Mouse (Mus musculus) forebrain, postnatal 0 days (tissue): ENCODE results near the gene Rdh1. TPM values are rescaled to one million over a fixed set of nuclear protein-coding genes. Genes with fewer than 3 reads are reported as not detected.
"Not testable (repeated sequence)": the region's sequence is repeated elsewhere in the genome, so short reads cannot be mapped to it uniquely, and the experiment has no call there.

Experiments used
- ATAC-seq: fragments of 200-750 bp; cut with Nextera tagmentation; 2 replicates; pipeline ENCODE4 v1.8.0; 2017; ENCODE audit warnings: mild to moderate bottlenecking, moderate library complexity
- DNase-seq: peaks from one replicate; pipeline ENCODE4 v3.0.0-alpha.2; 2015
- H3K27ac ChIP-seq: fragments of 300-500 bp; sonication (generic); 2 replicates; pipeline ENCODE4 v1.5.1; 2014; ENCODE audit warnings: low read depth, mild to moderate bottlenecking, antibody characterized with exemption, low read length, moderate library complexity, mixed read lengths
- H3K27me3 ChIP-seq: fragments of 300-500 bp; sonication (generic); 2 replicates; pipeline ENCODE4 v1.6.1; 2014; ENCODE audit warnings: mild to moderate bottlenecking, low read length, mixed read lengths; ENCODE audit not compliant: insufficient read depth
- H3K36me3 ChIP-seq: fragments of 300-500 bp; sonication (generic); 2 replicates; pipeline ENCODE4 v1.6.1; 2014; ENCODE audit warnings: mild to moderate bottlenecking, moderate library complexity; ENCODE audit not compliant: insufficient read depth
- H3K4me1 ChIP-seq: fragments of 300-500 bp; sonication (generic); 2 replicates; pipeline ENCODE4 v1.6.1; 2014; ENCODE audit warnings: antibody characterized with exemption; ENCODE audit not compliant: insufficient read depth
- H3K4me2 ChIP-seq: fragments of 300-500 bp; sonication (generic); 2 replicates; pipeline ENCODE4 v1.6.1; 2014; ENCODE audit warnings: low read depth, mild to moderate bottlenecking, moderate library complexity
- H3K4me3 ChIP-seq: fragments of 300-500 bp; sonication (generic); 2 replicates; pipeline ENCODE4 v1.5.1; 2014; ENCODE audit warnings: low read depth, low read length, mixed read lengths
- H3K9ac ChIP-seq: fragments of 300-500 bp; sonication (generic); 2 replicates; pipeline ENCODE4 v1.6.1; 2014; ENCODE audit warnings: mild to moderate bottlenecking
- H3K9me3 ChIP-seq: fragments of 300-500 bp; sonication (generic); 2 replicates; pipeline ENCODE4 v1.6.1; 2016; ENCODE audit warnings: low read length
- CTCF ChIP-seq: sonication (generic); IDR thresholded peaks from 2 replicates; pipeline ENCODE4 v1.5.1; 2016; ENCODE audit warnings: antibody characterized with exemption, control low read depth, low read depth
- WGBS: fragments of 180-500 bp; shearing (Covaris S2); extraction: QIAGEN DNeasy Blood & Tissue Kit; methylation state at CpG from one replicate; pipeline ENCODE4 v1.1.7; 2014; 5-methylcytosine and 5-hydroxymethylcytosine counted together
- polyA plus RNA-seq: library from polyadenylated mRNA; unstranded; fragments of >200 nt; fragmentation: Nextera tagmentation; extraction: Ambion mirVana; gene quantifications from 2 replicates; pipeline ENCODE4 v1.2.1, GENCODE M21; 2015
- total RNA-seq: library from RNA; depleted of rRNA; stranded (reverse); fragments of >200 nt; gene quantifications from 2 replicates; pipeline ENCODE4 v1.2.3, GENCODE M21; 2014

Rdh1 gene
- total and polyA plus RNA-seq, 2 experiments from 2014 or later = 0.24 TPM; not detected in 1

DNA sequence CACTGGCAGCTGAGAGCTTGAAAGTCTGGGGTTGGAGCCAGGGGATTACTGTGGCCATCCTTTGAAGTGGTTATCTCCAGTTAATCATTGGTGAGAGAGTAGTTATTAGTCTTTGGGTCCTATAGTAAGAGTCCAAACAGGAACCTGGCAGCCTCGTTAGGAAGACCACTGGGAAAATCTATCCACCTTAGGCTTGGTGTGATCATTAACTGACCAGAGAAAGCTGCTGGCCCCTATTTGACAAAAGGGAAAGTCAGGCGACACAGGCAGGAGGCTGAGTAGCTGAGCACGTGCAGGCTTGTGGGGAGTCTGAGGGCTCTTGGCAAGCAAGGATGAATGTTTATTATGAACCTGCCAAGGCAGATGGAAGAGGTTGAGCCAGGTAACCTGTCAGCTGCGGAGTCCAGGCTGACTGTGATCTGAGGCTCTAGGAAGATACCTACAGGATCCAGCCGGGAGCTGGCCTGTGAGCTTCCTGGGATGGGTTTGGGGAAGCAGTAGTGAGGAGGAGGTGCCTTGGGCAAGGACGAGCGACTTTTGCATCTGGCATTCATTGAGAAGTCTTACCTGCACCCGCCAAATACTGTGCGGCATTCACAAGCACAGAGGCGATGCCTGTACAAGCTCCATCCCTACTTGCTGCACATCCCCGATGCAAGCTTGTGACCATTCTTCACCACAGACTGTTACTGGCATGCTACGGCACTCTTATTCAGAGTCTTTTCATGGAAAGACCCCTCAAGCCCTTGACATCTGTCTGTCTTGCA, 4.6 kb downstream of the Rdh1 start:
- ATAC-seq (no peak), DNase-seq (no peak)
- Histone ChIP-seq H3K4me3 (no peak overlapping the region), H3K4me2 (no peak overlapping the region), H3K9ac (no peak overlapping the region), H3K36me3 (no peaks in the 10 kb centered on the region), H3K27me3 (no peaks in the 10 kb centered on the region), H3K9me3 (no peaks in the 10 kb centered on the region), H3K4me1 (no peaks in the 10 kb centered on the region), H3K27ac (no peak overlapping the region)
- TF ChIP-seq CTCF = no peak
- WGBS = 63% methylated on average over 12 of the region's 12 CpGs

DNA sequence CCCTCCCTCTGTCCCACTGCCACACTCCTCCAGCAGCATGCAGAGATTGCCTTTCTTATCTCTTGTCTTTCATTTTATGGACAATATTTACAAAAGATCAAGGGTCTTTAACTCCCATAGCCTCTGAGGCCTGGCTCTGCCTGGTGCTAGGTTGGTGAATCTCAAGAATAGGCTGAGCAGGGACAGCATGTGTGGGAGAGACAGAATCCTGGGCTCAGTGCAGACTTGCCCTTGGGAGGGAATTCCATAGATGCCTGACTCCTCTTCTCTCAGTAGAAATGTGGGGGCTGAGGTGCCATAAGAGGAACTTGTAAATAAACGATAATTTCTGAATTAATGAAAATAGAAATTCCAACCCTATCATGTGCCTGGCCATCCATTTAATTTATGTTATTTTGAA, 7.0 kb downstream of the Rdh1 start:
- H3K9me3 ChIP-seq = no peaks in the 10 kb centered on the region
- H3K4me2 ChIP-seq = no peak overlapping the region
- no peak overlapping the region for H3K27ac ChIP-seq
- no peaks in the 10 kb centered on the region for H3K27me3 ChIP-seq
- WGBS = 100% methylated on average over 1 of the region's 1 CpGs
- no peaks in the 10 kb centered on the region for H3K36me3 ChIP-seq
- no peak overlapping the region for H3K9ac ChIP-seq
- ATAC-seq (no peak), DNase-seq (no peak)
- no peak overlapping the region for H3K4me3 ChIP-seq
- TF ChIP-seq CTCF = no peak
- no peaks in the 10 kb centered on the region for H3K4me1 ChIP-seq

DNA sequence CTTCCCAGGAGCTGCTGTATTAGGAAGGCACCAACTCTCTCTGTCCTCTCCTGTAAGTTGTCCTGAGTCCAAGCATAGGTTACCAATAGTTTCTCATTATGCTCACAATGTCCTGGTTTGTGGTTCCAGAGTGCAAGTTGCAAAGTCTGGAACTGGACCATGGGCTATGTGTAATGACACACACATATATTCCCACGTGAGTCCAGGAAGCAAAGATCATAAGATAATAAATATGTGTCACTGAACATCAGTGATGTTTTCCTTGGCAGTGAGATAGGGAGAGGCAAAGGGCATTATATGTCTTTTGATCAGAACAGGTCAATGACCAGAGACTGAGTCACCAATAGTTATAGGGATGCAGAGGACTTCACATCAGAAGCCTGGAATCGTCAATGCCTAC, 16.5 kb downstream of the Rdh1 start, which contains the start of gene Rdh9:
TSS of gene Rdh9 (plus strand) at position 376 of the 400 bp plus-strand sequence.
- no peak for TF ChIP-seq CTCF
- DNase-seq = no peak
- ATAC-seq = no peak
- Histone ChIP-seq H3K9ac (no peak within 1 kb of the TSS), H3K4me2 (no peak within 1 kb of the TSS), H3K27me3 (no peaks in the 10 kb centered on the region), H3K4me3 (no peak within 1 kb of the TSS), H3K27ac (no peak within 1 kb of the TSS), H3K4me1 (no peaks in the 10 kb centered on the region), H3K36me3 (no peaks in the 10 kb centered on the region), H3K9me3 (no peaks in the 10 kb centered on the region)
- 88% methylated on average over 2 of the region's 2 CpGs for WGBS

GRCm38 (mm10) chr10:127782321-127782720, 22.8 kb downstream of the Rdh1 start:
- not testable (repeated sequence) for DNase-seq, H3K4me3 ChIP-seq, ATAC-seq, H3K4me2 ChIP-seq, H3K9me3 ChIP-seq, H3K36me3 ChIP-seq, H3K27ac ChIP-seq, H3K4me1 ChIP-seq, H3K27me3 ChIP-seq, H3K9ac ChIP-seq
- 97% methylated on average over 17 of the region's 17 CpGs for WGBS

GRCm38 (mm10) chr10:127785411-127785810, 25.9 kb downstream of the Rdh1 start:
- H3K4me1 ChIP-seq, H3K9ac ChIP-seq, H3K36me3 ChIP-seq, H3K9me3 ChIP-seq, ATAC-seq, H3K4me2 ChIP-seq, H3K27me3 ChIP-seq, DNase-seq, H3K4me3 ChIP-seq, H3K27ac ChIP-seq: not testable (repeated sequence)
- WGBS = 74% methylated on average over 1 of the region's 1 CpGs

GRCm38 (mm10) chr10:127799295-127799694, 39.8 kb downstream of the Rdh1 start:
- no peak overlapping the region for H3K4me3 ChIP-seq
- no peak overlapping the region for H3K4me2 ChIP-seq

GRCm38 (mm10) chr10:127800891-127801290, 41.4 kb downstream of the Rdh1 start, which contains the start of gene Rdh16:
Gene Rdh16 (plus strand): TSS chr10:127801152.
- H3K9ac ChIP-seq = no peak within 1 kb of the TSS
- no peak for TF ChIP-seq CTCF
- no peaks in the 10 kb centered on the region for H3K9me3 ChIP-seq
- DNase-seq (no peak), ATAC-seq (no peak)
- no peaks in the 10 kb centered on the region for H3K36me3 ChIP-seq
- no peaks in the 10 kb centered on the region for H3K27me3 ChIP-seq
- 92% methylated on average over 6 of the region's 6 CpGs for WGBS
- no peaks in the 10 kb centered on the region for H3K4me1 ChIP-seq
- no peak within 1 kb of the TSS for H3K4me2 ChIP-seq
- no peak within 1 kb of the TSS for H3K27ac ChIP-seq
- no peak within 1 kb of the TSS for H3K4me3 ChIP-seq

More at GRCm38 (mm10) chr10:127799295-127799694, 39.8 kb downstream of the Rdh1 start:
- DNase-seq = no peak
- Histone ChIP-seq H3K27me3 (no peaks in the 10 kb centered on the region), H3K4me1 (no peaks in the 10 kb centered on the region), H3K36me3 (no peaks in the 10 kb centered on the region), H3K9ac (no peak overlapping the region), H3K27ac (no peak overlapping the region), H3K9me3 (no peaks in the 10 kb centered on the region)
- WGBS = 57% methylated on average over 1 of the region's 1 CpGs
- no peak for ATAC-seq
- TF ChIP-seq CTCF = no peak
